Mouse (Mus musculus) liver, embryonic 16.5 days (tissue): ENCODE results near the gene Tmem104. TPM values are rescaled to one million over a fixed set of nuclear protein-coding genes. Genes with fewer than 3 reads are reported as not detected.
A peak's percentile ranks its signal among the peaks of the same experiment; 100 is the strongest.

ENCODE experiments used
- ATAC-seq: fragments of 200-750 bp; cut with Nextera tagmentation; 2 replicates; pipeline ENCODE4 v1.8.0; 2017; ENCODE audit warnings: low read depth, mild to moderate bottlenecking, moderate number of reproducible peaks, moderate library complexity
- H3K27ac ChIP-seq: fragments of 300-500 bp; sonication (generic); 2 replicates; pipeline ENCODE4 v1.5.1; 2014; ENCODE audit warnings: mild to moderate bottlenecking, low read length
- H3K27me3 ChIP-seq: fragments of 300-500 bp; sonication (generic); 2 replicates; pipeline ENCODE4 v1.6.1; 2014; ENCODE audit warnings: low read depth, low read length, mixed read lengths; ENCODE audit not compliant: control insufficient read depth, insufficient read depth
- H3K36me3 ChIP-seq: fragments of 300-500 bp; sonication (generic); 2 replicates; pipeline ENCODE4 v1.6.1; 2014; ENCODE audit warnings: mild to moderate bottlenecking; ENCODE audit not compliant: control insufficient read depth, insufficient read depth
- H3K4me1 ChIP-seq: fragments of 300-500 bp; sonication (generic); 2 replicates; pipeline ENCODE4 v1.6.1; 2014; ENCODE audit warnings: low read depth, low read length, mixed read lengths; ENCODE audit not compliant: control insufficient read depth
- H3K4me2 ChIP-seq: fragments of 300-500 bp; sonication (generic); 2 replicates; pipeline ENCODE4 v1.6.1; 2014; ENCODE audit warnings: low read depth, low read length, mixed read lengths
- H3K4me3 ChIP-seq: fragments of 300-500 bp; sonication (generic); 2 replicates; pipeline ENCODE4 v1.5.1; 2014; ENCODE audit warnings: low read depth, mild to moderate bottlenecking, low read length
- H3K9ac ChIP-seq: fragments of 300-500 bp; sonication (generic); 2 replicates; pipeline ENCODE4 v1.6.1; 2014; ENCODE audit warnings: low read depth, low read length
- H3K9me3 ChIP-seq: fragments of 300-500 bp; sonication (generic); replicated peaks from 2 replicates; pipeline ENCODE4 v1.6.1; 2016; ENCODE audit warnings: low read length; ENCODE audit not compliant: control insufficient read depth
- WGBS: fragments of 180-500 bp; shearing (Covaris S2); extraction: QIAGEN DNeasy Blood & Tissue Kit; methylation state at CpG from one replicate; pipeline ENCODE4 v1.1.7; 2014; ENCODE audit not compliant: insufficient replicate concordance; 5-methylcytosine and 5-hydroxymethylcytosine counted together
- polyA plus RNA-seq: library from polyadenylated mRNA; unstranded; fragments of >200 nt; fragmentation: Nextera tagmentation; extraction: Ambion mirVana; gene quantifications from 2 replicates; pipeline ENCODE4 v1.2.1, GENCODE M21; 2015

Gene Tmem104
- polyA plus RNA-seq, 1 experiment from 2014 or later, result 6.4 TPM

DNA sequence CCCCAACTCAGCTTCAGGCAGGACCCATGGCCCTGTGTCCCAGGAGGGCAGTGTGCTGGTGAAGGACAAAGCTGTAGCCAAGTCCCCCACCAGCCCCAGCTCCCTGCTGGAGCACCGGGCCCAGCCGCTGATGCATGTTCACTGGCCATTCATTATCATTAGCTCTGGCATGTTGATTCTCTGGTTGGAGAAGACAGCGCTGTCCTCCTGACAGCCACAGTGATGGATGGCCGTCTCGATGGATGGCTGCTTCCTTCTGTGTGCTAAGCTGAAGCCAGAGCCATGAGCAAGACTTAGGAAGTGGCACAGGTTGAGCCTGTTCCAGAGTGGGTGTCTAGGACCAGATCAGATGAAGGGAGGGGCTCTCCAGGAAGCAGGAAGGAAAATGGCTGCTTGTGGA, 49.3 kb downstream of the Tmem104 start:
- no peak overlapping the region for H3K9ac ChIP-seq
- no peak overlapping the region for H3K4me3 ChIP-seq
- H3K27me3 ChIP-seq, result no peaks in the 10 kb centered on the region
- no peaks in the 10 kb centered on the region for H3K36me3 ChIP-seq
- H3K27ac ChIP-seq, result no peak overlapping the region
- no peak overlapping the region for H3K4me2 ChIP-seq
- ATAC-seq, result no peak
- whole genome bisulfite sequencing, result 42% methylated on average over 5 of the region's 5 CpGs
- no peaks in the 10 kb centered on the region for H3K9me3 ChIP-seq
- peaks cover 4% of the 10 kb centered on the region for H3K4me1 ChIP-seq

- H3K4me1 ChIP-seq, result peaks cover 5% of the 10 kb centered on the region; the same call in 1 of the 2 replicates
- no peak overlapping the region for H3K27ac ChIP-seq
- ATAC-seq, result no peak
- no peak overlapping the region for H3K4me3 ChIP-seq
- 69% methylated on average over 11 of the region's 11 CpGs for WGBS
- no peaks in the 10 kb centered on the region for H3K27me3 ChIP-seq
- H3K36me3 ChIP-seq, result no peaks in the 10 kb centered on the region
- no peaks in the 10 kb centered on the region for H3K9me3 ChIP-seq
- H3K4me2 ChIP-seq, result no peak overlapping the region
- H3K9ac ChIP-seq, result no peak overlapping the region
Measured at GRCm38 (mm10) chr11:115241402-115241801, 54.1 kb downstream of the Tmem104 start.

DNA sequence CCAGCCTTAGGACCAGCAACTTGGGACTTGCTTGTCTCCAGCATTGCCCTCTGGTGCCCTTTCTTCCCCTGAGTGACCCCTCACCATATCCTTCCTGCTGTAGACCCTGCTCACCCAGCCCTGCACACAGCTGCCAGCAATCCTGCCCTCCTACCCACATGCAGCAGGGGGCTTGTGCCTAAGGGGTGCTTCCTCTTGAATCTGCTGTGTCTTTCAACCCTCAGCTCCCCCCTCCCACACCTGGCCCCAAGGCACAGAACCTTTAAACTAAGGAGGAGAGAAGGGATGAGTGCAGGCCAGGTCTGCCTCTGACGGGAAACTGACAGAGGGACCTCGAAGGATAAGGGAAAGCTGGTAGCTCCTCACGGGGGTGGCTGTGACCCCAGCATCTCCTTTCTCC, 55.5 kb downstream of the Tmem104 start:
- Histone ChIP-seq H3K9me3 (no peaks in the 10 kb centered on the region), H3K4me3 (no peak overlapping the region), H3K27me3 (no peaks in the 10 kb centered on the region; the same call in 1 of the 2 replicates), H3K4me2 (no peak overlapping the region), H3K9ac (no peak overlapping the region), H3K36me3 (no peaks in the 10 kb centered on the region), H3K4me1 (peaks cover 5% of the 10 kb centered on the region; the same call in 1 of the 2 replicates), H3K27ac (no peak overlapping the region)
- no peak for ATAC-seq
- 64% methylated on average over 3 of the region's 3 CpGs for WGBS

- H3K9me3 ChIP-seq, result no peaks in the 10 kb centered on the region
- no peak overlapping the region for H3K27ac ChIP-seq
- H3K4me3 ChIP-seq, result no peak overlapping the region
- peaks cover 3% of the 10 kb centered on the region for H3K27me3 ChIP-seq
- no peaks in the 10 kb centered on the region for H3K36me3 ChIP-seq
- no peak overlapping the region for H3K4me2 ChIP-seq
- WGBS, result 65% methylated on average over 12 of the region's 12 CpGs
- H3K9ac ChIP-seq, result no peak overlapping the region
- H3K4me1 ChIP-seq, result peaks cover 5% of the 10 kb centered on the region; the same call in 1 of the 2 replicates
- peak; percentile 72 for ATAC-seq
Measured at GRCm38 (mm10) chr11:115243783-115244182, 56.5 kb downstream of the Tmem104 start.

DNA sequence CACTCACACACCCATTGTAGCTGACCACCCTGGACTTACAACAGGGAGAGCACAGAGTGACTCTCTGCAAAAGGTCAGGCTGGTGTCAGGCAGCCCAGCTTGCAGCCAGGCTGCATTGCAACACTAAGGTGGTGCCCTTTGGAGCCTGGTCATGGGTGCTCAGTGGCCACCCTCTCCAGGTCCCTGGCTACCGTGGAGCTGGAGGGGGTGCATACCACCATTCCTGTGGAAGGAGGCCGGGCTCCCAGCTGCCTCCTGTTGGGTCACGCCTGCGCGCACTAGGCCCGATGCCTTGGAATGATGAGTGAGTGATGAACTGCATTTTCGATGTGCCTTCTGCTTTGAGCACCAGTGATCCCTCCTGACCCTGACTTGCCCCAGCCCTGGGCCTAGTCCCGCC, 57.6 kb downstream of the Tmem104 start:
- Histone ChIP-seq H3K9ac (no peak overlapping the region), H3K4me2 (no peak overlapping the region), H3K27ac (no peak overlapping the region; the same call in 1 of the 2 replicates), H3K4me3 (no peak overlapping the region), H3K36me3 (no peaks in the 10 kb centered on the region), H3K9me3 (no peaks in the 10 kb centered on the region), H3K4me1 (peaks cover 5% of the 10 kb centered on the region; the same call in 1 of the 2 replicates), H3K27me3 (peaks cover 14% of the 10 kb centered on the region)
- peak; percentile 87 for ATAC-seq
- 70% methylated on average over 8 of the region's 8 CpGs for WGBS

GRCm38 (mm10) chr11:115246386-115246785, 59.1 kb downstream of the Tmem104 start:
- Histone ChIP-seq H3K9me3 (no peaks in the 10 kb centered on the region), H3K27ac (no peak overlapping the region), H3K4me1 (peaks cover 5% of the 10 kb centered on the region; the same call in 1 of the 2 replicates), H3K4me2 (no peak overlapping the region), H3K36me3 (no peaks in the 10 kb centered on the region), H3K27me3 (peaks cover 28% of the 10 kb centered on the region), H3K4me3 (no peak overlapping the region), H3K9ac (no peak overlapping the region)
- ATAC-seq, result no peak
- WGBS, result 72% methylated on average over 8 of the region's 8 CpGs

DNA sequence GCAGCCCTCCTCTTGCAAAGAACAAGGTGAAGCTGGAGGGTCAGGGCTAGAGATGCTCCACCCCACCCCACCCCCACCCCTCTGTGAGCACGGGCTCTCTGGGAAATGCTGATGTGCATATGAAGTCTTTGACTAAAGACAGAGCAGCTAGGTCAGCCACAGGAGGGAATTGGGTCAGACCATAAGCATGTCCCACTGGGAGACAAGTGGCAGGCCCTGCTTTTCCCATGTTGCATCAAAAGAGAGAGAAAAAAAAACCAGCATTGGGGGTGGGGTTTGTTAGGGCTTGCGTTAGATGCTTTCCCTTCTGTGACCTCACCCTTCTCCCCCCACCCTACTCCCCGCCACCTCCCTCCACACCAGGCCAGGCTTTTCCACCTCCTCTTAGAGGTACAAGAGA, 60.0 kb downstream of the Tmem104 start:
- no peak overlapping the region for H3K4me3 ChIP-seq
- no peaks in the 10 kb centered on the region for H3K36me3 ChIP-seq
- H3K9ac ChIP-seq, result no peak overlapping the region
- H3K27me3 ChIP-seq, result peaks cover 34% of the 10 kb centered on the region
- WGBS, result 17% methylated on average over 3 of the region's 3 CpGs
- no peak for ATAC-seq
- H3K9me3 ChIP-seq, result no peaks in the 10 kb centered on the region
- H3K4me1 ChIP-seq, result peaks cover 5% of the 10 kb centered on the region; the same call in 1 of the 2 replicates
- no peak overlapping the region for H3K4me2 ChIP-seq
- H3K27ac ChIP-seq, result no peak overlapping the region

DNA sequence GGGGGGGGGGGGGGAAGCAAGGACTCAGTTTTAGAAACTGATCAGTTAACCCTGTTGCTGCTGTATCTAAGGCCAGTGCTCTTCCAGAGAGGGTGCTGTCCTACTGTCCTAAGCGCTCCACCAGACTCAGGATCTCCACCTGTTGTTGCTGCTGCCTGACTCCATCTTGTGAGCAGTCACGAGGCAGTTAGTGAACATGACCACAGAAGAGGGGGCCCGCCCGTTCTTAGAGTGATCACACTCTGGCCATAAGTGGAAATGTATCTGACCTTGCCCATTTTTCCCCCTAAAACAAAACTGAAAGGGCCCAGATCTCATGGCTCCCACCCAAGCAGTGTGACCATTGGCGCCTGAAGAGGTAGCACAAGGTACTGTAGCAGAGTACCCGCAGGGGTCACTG, 60.7 kb downstream of the Tmem104 start:
- no peak for ATAC-seq
- Histone ChIP-seq H3K27me3 (peaks cover 37% of the 10 kb centered on the region), H3K9ac (no peak overlapping the region), H3K4me3 (no peak overlapping the region), H3K4me1 (peaks cover 5% of the 10 kb centered on the region; the same call in 1 of the 2 replicates), H3K36me3 (no peaks in the 10 kb centered on the region), H3K9me3 (no peaks in the 10 kb centered on the region), H3K27ac (no peak overlapping the region), H3K4me2 (no peak overlapping the region)
- WGBS, result 41% methylated on average over 6 of the region's 6 CpGs

- 3% methylated on average over 62 of the region's 63 CpGs for WGBS
- Histone ChIP-seq H3K9me3 (no peaks in the 10 kb centered on the region), H3K9ac (no peak overlapping the region), H3K4me2 (peak overlapping the region; percentile 46), H3K36me3 (no peaks in the 10 kb centered on the region), H3K27ac (no peak overlapping the region), H3K4me3 (peak overlapping the region; percentile 30; the same call in 1 of the 2 replicates), H3K27me3 (peaks cover 37% of the 10 kb centered on the region), H3K4me1 (no peaks in the 10 kb centered on the region)
- ATAC-seq, result no peak
Measured at GRCm38 (mm10) chr11:115249721-115250404, 62.6 kb downstream of the Tmem104 start.
